Mouse (Mus musculus) forebrain, embryonic 14.5 days (tissue): ENCODE measurements around the gene Def8. TPM values are rescaled to one million over a fixed set of nuclear protein-coding genes. Genes with fewer than 3 reads are reported as not detected.

Experiments used
- ATAC-seq: fragments of 200-750 bp; cut with Nextera tagmentation; 2 replicates; pipeline ENCODE4 v1.8.0; 2017; ENCODE audit warnings: mild to moderate bottlenecking, moderate library complexity
- DNase-seq: peaks from one replicate; pipeline ENCODE4 v3.0.0-alpha.2; 2015; ENCODE audit warnings: low spot score
- H3K27ac ChIP-seq: fragments of 300-500 bp; sonication (generic); 2 replicates; pipeline ENCODE4 v1.5.1; 2014; ENCODE audit warnings: low read depth, mild to moderate bottlenecking, control low read depth, low read length, moderate library complexity
- H3K27me3 ChIP-seq: fragments of 300-500 bp; sonication (generic); replicated peaks from 2 replicates; pipeline ENCODE4 v1.6.1; 2014; ENCODE audit warnings: low read length, control low read depth, mixed read lengths; ENCODE audit not compliant: control insufficient read depth, insufficient read depth
- H3K36me3 ChIP-seq: fragments of 300-500 bp; sonication (generic); 2 replicates; pipeline ENCODE4 v1.6.1; 2014; ENCODE audit warnings: low read length, control low read depth; ENCODE audit not compliant: control insufficient read depth, insufficient read depth
- H3K4me1 ChIP-seq: fragments of 300-500 bp; sonication (generic); 2 replicates; pipeline ENCODE4 v1.6.1; 2014; ENCODE audit warnings: antibody characterized with exemption, low read length, control low read depth; ENCODE audit not compliant: control insufficient read depth, insufficient read depth
- H3K4me2 ChIP-seq: fragments of 300-500 bp; sonication (generic); 2 replicates; pipeline ENCODE4 v1.6.1; 2014; ENCODE audit warnings: mild to moderate bottlenecking, control low read depth, low read length
- H3K4me3 ChIP-seq: fragments of 300-500 bp; sonication (generic); 2 replicates; pipeline ENCODE4 v1.5.1; 2014; ENCODE audit warnings: low read depth, low read length, control low read depth
- H3K9ac ChIP-seq: fragments of 300-500 bp; sonication (generic); 2 replicates; pipeline ENCODE4 v1.6.1; 2014; ENCODE audit warnings: mild to moderate bottlenecking, low read length, control low read depth, moderate library complexity
- H3K9me3 ChIP-seq: fragments of 300-500 bp; sonication (generic); replicated peaks from 2 replicates; pipeline ENCODE4 v1.6.1; 2016; ENCODE audit warnings: low read length, control low read depth, mixed read lengths; ENCODE audit not compliant: control insufficient read depth
- WGBS: fragments of 180-500 bp; shearing (Covaris S2); extraction: QIAGEN DNeasy Blood & Tissue Kit; methylation state at CpG from one replicate; pipeline ENCODE4 v1.1.7; 2014; 5-methylcytosine and 5-hydroxymethylcytosine counted together
- polyA plus RNA-seq: library from polyadenylated mRNA; unstranded; fragments of >200 nt; fragmentation: Nextera tagmentation; extraction: Ambion mirVana; gene quantifications from 2 replicates; pipeline ENCODE4 v1.2.1, GENCODE M21; 2014

The Def8 gene
- polyA plus RNA-seq, 1 experiment from 2014 or later: 44.3 TPM

GRCm38 (mm10) chr8:123389026-123389425, 34.3 kb upstream of the Def8 start:
- no peak overlapping the region for H3K9ac ChIP-seq
- 96% methylated on average over 7 of the region's 7 CpGs for WGBS

DNA sequence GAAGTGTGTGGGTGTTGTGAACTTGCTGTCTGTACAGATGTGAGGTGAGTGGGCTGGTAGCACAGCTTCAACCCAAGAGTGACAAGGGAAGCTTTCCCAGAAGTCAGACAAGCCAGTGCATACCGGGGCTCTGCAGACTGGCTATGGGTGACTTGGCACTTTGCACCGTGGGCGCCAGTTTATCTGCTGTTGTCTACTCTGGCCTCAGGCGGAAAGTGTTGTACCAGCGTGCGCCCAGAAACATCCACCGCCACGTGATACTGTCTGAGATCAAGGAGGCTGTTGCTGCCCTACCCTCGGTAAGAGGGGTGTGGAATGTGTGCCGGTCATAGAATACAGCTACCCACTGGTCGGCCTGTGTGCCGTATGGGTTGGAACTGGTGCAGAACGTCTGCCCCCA, 25.0 kb upstream of the Def8 start:
- no peak overlapping the region for H3K27ac ChIP-seq
- no peaks in the 10 kb centered on the region for H3K9me3 ChIP-seq
- no peak overlapping the region for H3K4me3 ChIP-seq
- H3K36me3 ChIP-seq: peaks cover 97% of the 10 kb centered on the region
- no peak for ATAC-seq
- DNase-seq: no peak
- H3K9ac ChIP-seq: no peak overlapping the region
- 96% methylated on average over 13 of the region's 13 CpGs for WGBS
- H3K4me2 ChIP-seq: no peak overlapping the region
- no peaks in the 10 kb centered on the region for H3K27me3 ChIP-seq
- no peaks in the 10 kb centered on the region for H3K4me1 ChIP-seq

More at GRCm38 (mm10) chr8:123389026-123389425, 34.3 kb upstream of the Def8 start:
- Histone ChIP-seq H3K27me3 (no peaks in the 10 kb centered on the region), H3K36me3 (peaks cover 100% of the 10 kb centered on the region), H3K4me2 (no peak overlapping the region), H3K27ac (no peak overlapping the region), H3K4me1 (no peaks in the 10 kb centered on the region), H3K9me3 (no peaks in the 10 kb centered on the region), H3K4me3 (no peak overlapping the region)
- DNase-seq (no peak), ATAC-seq (no peak)

DNA sequence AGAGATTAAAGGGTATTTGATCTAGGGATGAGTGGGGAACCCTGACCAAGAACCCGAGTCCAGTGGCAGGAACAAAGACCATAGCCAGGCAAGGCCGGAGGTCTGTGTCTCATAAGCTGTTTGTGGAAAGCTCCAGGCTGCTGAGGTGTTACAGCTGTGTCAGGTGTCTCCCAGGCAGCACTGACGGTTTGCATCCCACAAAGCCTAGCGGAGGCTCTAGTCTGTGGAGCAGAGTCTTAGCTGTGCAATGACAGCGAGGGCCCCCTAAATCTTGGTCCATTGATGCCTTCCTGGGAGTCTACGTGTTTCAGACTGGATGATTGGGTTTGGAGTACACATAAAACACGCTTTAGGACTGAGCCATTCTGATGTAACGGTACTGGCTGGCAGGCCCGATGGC, 21.4 kb upstream of the Def8 start:
- 91% methylated on average over 9 of the region's 9 CpGs for WGBS
- ATAC-seq (no peak), DNase-seq (no peak)
- 0 out of 2 replicates have a peak, but pooled peaks cover under 1% of the 10 kb centered on the region for H3K4me1 ChIP-seq
- H3K27ac ChIP-seq: no peak overlapping the region
- no peak overlapping the region for H3K9ac ChIP-seq
- H3K4me3 ChIP-seq: no peak overlapping the region
- H3K4me2 ChIP-seq: no peak overlapping the region
- H3K27me3 ChIP-seq: no peaks in the 10 kb centered on the region
- H3K36me3 ChIP-seq: peaks cover 65% of the 10 kb centered on the region
- H3K9me3 ChIP-seq: no peaks in the 10 kb centered on the region

GRCm38 (mm10) chr8:123402730-123403326, 20.5 kb upstream of the Def8 start:
- H3K36me3 ChIP-seq: peaks cover 56% of the 10 kb centered on the region
- 89% methylated on average over 9 of the region's 9 CpGs for WGBS

DNA sequence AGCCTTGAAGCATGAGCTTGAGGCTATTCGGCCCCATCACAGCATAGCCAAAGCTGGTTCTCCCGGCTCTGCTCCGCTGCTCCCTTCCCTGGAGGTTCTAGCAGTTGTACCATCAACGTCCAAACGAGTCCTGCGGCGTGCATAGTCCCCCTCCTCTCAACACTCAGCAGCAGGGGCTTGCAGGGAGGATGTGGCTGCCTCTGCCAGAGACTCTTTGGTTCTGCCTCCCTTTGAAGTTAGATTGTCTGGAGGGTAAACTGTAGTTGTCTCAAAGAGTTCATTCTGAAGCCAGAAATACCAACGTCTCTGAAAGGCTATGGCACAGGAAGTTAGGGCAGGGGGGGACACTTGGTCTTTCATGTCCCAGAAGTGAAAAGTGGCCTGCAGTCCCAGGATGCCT, 18.8 kb upstream of the Def8 start:
- H3K9me3 ChIP-seq: no peaks in the 10 kb centered on the region
- no peak overlapping the region for H3K27ac ChIP-seq
- peaks cover 39% of the 10 kb centered on the region for H3K36me3 ChIP-seq
- H3K4me1 ChIP-seq: peaks cover 6% of the 10 kb centered on the region
- H3K9ac ChIP-seq: 0 out of 2 replicates have a peak overlapping the region, but pooled peaks have one; percentile 21
- no peak overlapping the region for H3K4me2 ChIP-seq
- ATAC-seq: no peak
- H3K4me3 ChIP-seq: no peak overlapping the region
- no peaks in the 10 kb centered on the region for H3K27me3 ChIP-seq
- WGBS: 49% methylated on average over 8 of the region's 8 CpGs
- no peak for DNase-seq

More at GRCm38 (mm10) chr8:123402730-123403326, 20.5 kb upstream of the Def8 start:
- no peaks in the 10 kb centered on the region for H3K9me3 ChIP-seq
- 0 out of 2 replicates have a peak, but pooled peaks cover 3% of the 10 kb centered on the region for H3K4me1 ChIP-seq
- H3K27ac ChIP-seq: no peak overlapping the region
- no peak overlapping the region for H3K4me3 ChIP-seq
- H3K27me3 ChIP-seq: no peaks in the 10 kb centered on the region
- H3K4me2 ChIP-seq: no peak overlapping the region
- ATAC-seq: no peak
- H3K9ac ChIP-seq: no peak overlapping the region
- no peak for DNase-seq

- Histone ChIP-seq H3K27ac (no peak within 1 kb of the TSS), H3K36me3 (peaks cover 18% of the 10 kb centered on the region), H3K4me1 (peaks cover 13% of the 10 kb centered on the region), H3K4me2 (no peak within 1 kb of the TSS), H3K4me3 (no peak within 1 kb of the TSS), H3K27me3 (no peaks in the 10 kb centered on the region), H3K9ac (no peak within 1 kb of the TSS), H3K9me3 (no peaks in the 10 kb centered on the region)
- ATAC-seq: no peak
- DNase-seq: peak; percentile 75
- WGBS: 2% methylated on average over 4 of the region's 4 CpGs
Measured at GRCm38 (mm10) chr8:123406786-123407185, 16.5 kb upstream of the Def8 start, which contains the start of gene Mc1r. Gene Mc1r (plus strand): TSS chr8:123407107.

GRCm38 (mm10) chr8:123407612-123408011, 15.7 kb upstream of the Def8 start:
- no peaks in the 10 kb centered on the region for H3K27me3 ChIP-seq
- no peak overlapping the region for H3K4me2 ChIP-seq
- no peaks in the 10 kb centered on the region for H3K9me3 ChIP-seq
- no peak overlapping the region for H3K4me3 ChIP-seq
- H3K27ac ChIP-seq: no peak overlapping the region
- 93% methylated on average over 13 of the region's 13 CpGs for WGBS
- peaks cover 9% of the 10 kb centered on the region; the same call in 1 of the 2 replicates for H3K36me3 ChIP-seq
- H3K9ac ChIP-seq: no peak overlapping the region
- H3K4me1 ChIP-seq: peaks cover 13% of the 10 kb centered on the region
- no peak for ATAC-seq
- DNase-seq: no peak

GRCm38 (mm10) chr8:123408586-123409544, 14.5 kb upstream of the Def8 start:
- Histone ChIP-seq H3K27me3 (no peaks in the 10 kb centered on the region), H3K4me1 (peaks cover 13% of the 10 kb centered on the region), H3K4me2 (peak overlapping the region; percentile 97), H3K4me3 (no peak overlapping the region), H3K9ac (no peak overlapping the region; the same call in 1 of the 2 replicates), H3K36me3 (no peaks in the 10 kb centered on the region), H3K27ac (peak overlapping the region; percentile 97; the same call in 1 of the 2 replicates), H3K9me3 (no peaks in the 10 kb centered on the region)
- DNase-seq (no peak), ATAC-seq (no peak)
- 73% methylated on average over 9 of the region's 9 CpGs for WGBS
